Mouse (Mus musculus) embryonic stem cell, embryonic (primary cell): ENCODE measurements around the gene Mastl.

Experiments used
- CTCF ChIA-PET, 4 experiments: fragments of 300-600 bp in 2 of 4; fragments of 350-600 bp in 2 of 4; sonication (Branson Sonifier 250); formaldehyde crosslinking; loops; one replicate each; lab custom pipeline; 2022; ENCODE audit warnings: inconsistent platforms in 2 of 4; lab: Charles Lee
- POLR2A ChIA-PET, 4 experiments: fragments of 300-600 bp in 2 of 4; fragments of 350-600 bp in 2 of 4; sonication (Branson Sonifier 250); formaldehyde crosslinking; loops; one replicate each; lab custom pipeline; 2022; ENCODE audit warnings: antibody characterized with exemption in 4 of 4, inconsistent platforms in 1 of 4; lab: Charles Lee

The Mastl gene

GRCm38 (mm10) chr2:23070491-23070890, 85.3 kb downstream of the Mastl start:
- CTCF ChIA-PET: no interaction called here

GRCm38 (mm10) chr2:23068894-23069744, 86.7 kb downstream of the Mastl start:
- CTCF ChIA-PET: interaction anchor here in 2 of 4 experiments (0.7 to 1.1 kb wide), 3 partner anchors 15 to 174 kb away, joined by 3 to 4 read pairs (median 3); partner anchors contain the start of gene Pdss1 (in 1 of the 2)

More at GRCm38 (mm10) chr2:23070491-23070890, 85.3 kb downstream of the Mastl start:
- POLR2A ChIA-PET: interaction anchor here in 3 of 4 experiments (0.7 to 5.0 kb wide), 6 partner anchors 14 to 175 kb away, joined by 3 to 42 read pairs (median 16); partner anchors contain the start of genes Abi1 (in 3 of the 3), Mastl (in 1 of the 3), Pdss1 (in 1 of the 3) and Yme1l1 (in 1 of the 3)

GRCm38 (mm10) chr2:23068370-23068737, 87.5 kb downstream of the Mastl start:
- CTCF ChIA-PET: interaction anchor here in 2 of 4 experiments (0.5 to 1.0 kb wide), 2 partner anchors 14 to 24 kb away, joined by 3 to 8 read pairs; no protein-coding TSS in a partner anchor

More at GRCm38 (mm10) chr2:23068894-23069744, 86.7 kb downstream of the Mastl start:
- POLR2A ChIA-PET: interaction anchor here (0.6 to 5.0 kb wide), 20 partner anchors 9 to 503 kb away, joined by 3 to 42 read pairs (median 5); partner anchors contain the start of genes Abi1 (in 4 of the 4), Pdss1 (in 3 of the 4), Mastl (in 1 of the 4) and Spopl (in 1 of the 4)

GRCm38 (mm10) chr2:23067552-23068369, 88.1 kb downstream of the Mastl start, which contains the start of gene Acbd5:
Gene Acbd5 (plus strand): TSS chr2:23068167.
- ChIA-PET POLR2A (interaction anchor here in 3 of 4 experiments (0.6 to 5.0 kb wide), 30 partner anchors 8 to 182 kb away, joined by 3 to 42 read pairs (median 4); partner anchors contain the start of genes Abi1 (in 3 of the 3), Pdss1 (in 3 of the 3), Mastl (in 1 of the 3) and Yme1l1 (in 1 of the 3)), CTCF (interaction anchor here in 2 of 4 experiments (0.5 to 1.0 kb wide), 2 partner anchors 13 to 25 kb away, joined by 3 to 8 read pairs; no protein-coding TSS in a partner anchor)

More at GRCm38 (mm10) chr2:23068370-23068737, 87.5 kb downstream of the Mastl start:
- POLR2A ChIA-PET: interaction anchor here in 3 of 4 experiments (0.6 to 5.0 kb wide), 25 partner anchors 9 to 174 kb away, joined by 3 to 42 read pairs (median 4); partner anchors contain the start of genes Abi1 (in 3 of the 3), Pdss1 (in 3 of the 3), Mastl (in 1 of the 3) and Yme1l1 (in 1 of the 3)
